In genomic region chr6:136856071-136856636, GRCm38 (mm10) we compare ENCODE assay signal across 8 mouse cellular contexts. TPM values are rescaled to one million over a fixed set of nuclear protein-coding genes. Genes with fewer than 3 reads are reported as not detected.
DNase-seq lines count a peak whose midpoint lies in the region; ATAC-seq lines count a peak whose summit lies in the region.

No protein-coding gene starts in this region.

- ATAC-seq in erythroblast, adult 5-6 weeks (replicated peaks; ENCODE audit: low FRiP score, poor library complexity, severe bottlenecking), result peak; percentile 59

- peak; percentile 61 for DNase-seq in urinary bladder, postnatal 14 days (ENCODE audit: low spot score)
- DNase-seq in urinary bladder, postnatal 10 days (ENCODE audit: low spot score), result no peak
- DNase-seq in liver, result peak; percentile 86
- DNase-seq in thymus, postnatal 14 days, result peak; percentile 71
- DNase-seq in layer of hippocampus, adult 9-10 months (ENCODE audit: low spot score), result no peak
- no peak for DNase-seq in Muller cell, postnatal 12 days (ENCODE audit: inconsistent ontology term)
- no peak for DNase-seq in layer of hippocampus, postnatal 10 days (ENCODE audit: low spot score in 2 of 2)

RNA-seq across cellular contexts. Expression of gene Art4, which starts 1.4 kb away (rescaled TPM):
- 197 and 198 TPM in 2 replicates for total RNA-seq in erythroblast, adult 5-6 weeks (2015; ENCODE audit: low replicate concordance)
- 348 and 388 TPM in 2 replicates for total RNA-seq in erythroblast, adult 5-6 weeks (2017; ENCODE audit: low replicate concordance)
- under 1 TPM in 1 of 2 experiments, not detected in 1; 0.23 TPM for total RNA-seq in layer of hippocampus, postnatal 10 days (2021)

RNA-seq across cellular contexts. Expression of gene Mgp, which starts 19.5 kb away (rescaled TPM):
- total RNA-seq in erythroblast, adult 5-6 weeks (2015; ENCODE audit: low replicate concordance), result 1.9 TPM in 1 of 2 replicates, not detected in the other
- 1.9 TPM in 1 of 2 replicates, not detected in the other for total RNA-seq in erythroblast, adult 5-6 weeks (2017; ENCODE audit: low replicate concordance)
- 10 to 100 TPM; 15.1 to 26.3 TPM for total RNA-seq in layer of hippocampus, postnatal 10 days (2021)

RNA-seq across cellular contexts. Expression of gene Smco3, which starts 20.9 kb away (rescaled TPM):
- 1.9 TPM in 1 of 2 replicates, not detected in the other for total RNA-seq in erythroblast, adult 5-6 weeks (2015; ENCODE audit: low replicate concordance)
- total RNA-seq in erythroblast, adult 5-6 weeks (2017; ENCODE audit: low replicate concordance), result 2.1 TPM in 1 of 2 replicates, not detected in the other
- total RNA-seq in layer of hippocampus, postnatal 10 days (2021), result 1 to 10 TPM; 2.7 to 3.5 TPM

RNA-seq across cellular contexts. Expression of gene Wbp11, which starts 28.1 kb away (rescaled TPM):
- 34.2 and 38.2 TPM in 2 replicates for total RNA-seq in erythroblast, adult 5-6 weeks (2015; ENCODE audit: low replicate concordance)
- total RNA-seq in erythroblast, adult 5-6 weeks (2017; ENCODE audit: low replicate concordance), result 25.8 and 55.0 TPM in 2 replicates
- total RNA-seq in layer of hippocampus, postnatal 10 days (2021), result 100 to 1,000 TPM; 109 to 110 TPM

RNA-seq across cellular contexts. Expression of gene BC049715, which starts 28.7 kb away (rescaled TPM):
- total RNA-seq in erythroblast, adult 5-6 weeks (2015; ENCODE audit: low replicate concordance), result 0.38 TPM in 1 of 2 replicates, not detected in the other
- 0.34 and 5.3 TPM in 2 replicates for total RNA-seq in erythroblast, adult 5-6 weeks (2017; ENCODE audit: low replicate concordance)
- 1 to 10 TPM; 3.1 to 4.9 TPM for total RNA-seq in layer of hippocampus, postnatal 10 days (2021)

Comparison
In these comparisons a context has a peak if more than half of its experiments do, and no peak if none do; other contexts are left out.
1. DNase-seq: peak in urinary bladder, postnatal 14 days (single experiment), liver (single experiment) and thymus, postnatal 14 days (single experiment); none in urinary bladder, postnatal 10 days (single experiment), layer of hippocampus, adult 9-10 months (single experiment), Muller cell, postnatal 12 days (single experiment) and layer of hippocampus, postnatal 10 days (0 of 2).
2. RNA of gene Art4, which starts 1.4 kb away (total RNA-seq): 197 to 388 TPM in erythroblast, adult 5-6 weeks; 0.23 TPM in layer of hippocampus, postnatal 10 days; every median in the first group is over 100 times any median in the second.
3. RNA of gene Mgp, which starts 19.5 kb away (total RNA-seq): 15.1 to 26.3 TPM in layer of hippocampus, postnatal 10 days; 1.9 TPM in erythroblast, adult 5-6 weeks; every median in the first group is over 4 times any median in the second.